Mouse (Mus musculus) hindbrain, embryonic 11.5 days (tissue): ENCODE measurements at regions not wholly inside any gene's neighbourhood (a gene's known extent, or its start where the extent isn't known, plus 50 kb on each side); places are given as distances from the start of the nearest gene placed in this dataset.

ENCODE experiments used
- ATAC-seq: fragments of 200-750 bp; cut with Nextera tagmentation; 2 replicates; pipeline ENCODE4 v1.8.0; 2017; ENCODE audit warnings: mild to moderate bottlenecking, moderate TSS enrichment, moderate library complexity; ENCODE audit not compliant: low FRiP score
- DNase-seq: peaks from one replicate; pipeline ENCODE4 v3.0.0-alpha.2; 2015; ENCODE audit warnings: low spot score
- H3K27ac ChIP-seq: fragments of 300-500 bp; sonication (generic); 2 replicates; pipeline ENCODE4 v1.5.1; 2014; ENCODE audit warnings: mild to moderate bottlenecking, low read depth, low read length
- H3K27me3 ChIP-seq: fragments of 300-500 bp; sonication (generic); 2 replicates; pipeline ENCODE4 v1.6.1; 2014; ENCODE audit warnings: mild to moderate bottlenecking, low read length, moderate library complexity, mixed read lengths; ENCODE audit not compliant: control insufficient read depth, insufficient read depth
- H3K36me3 ChIP-seq: fragments of 300-500 bp; sonication (generic); 2 replicates; pipeline ENCODE4 v1.6.1; 2014; ENCODE audit warnings: mild to moderate bottlenecking, low read length, moderate library complexity, mixed read lengths; ENCODE audit not compliant: control insufficient read depth, insufficient read depth
- H3K4me1 ChIP-seq: fragments of 300-500 bp; sonication (generic); replicated peaks from 2 replicates; pipeline ENCODE4 v1.6.1; 2014; ENCODE audit warnings: low read length, mixed read lengths; ENCODE audit not compliant: control insufficient read depth, insufficient read depth
- H3K4me2 ChIP-seq: fragments of 300-500 bp; sonication (generic); replicated peaks from 2 replicates; pipeline ENCODE4 v1.6.1; 2014; ENCODE audit warnings: mild to moderate bottlenecking, low read depth, low read length
- H3K4me3 ChIP-seq: fragments of 300-500 bp; sonication (generic); 2 replicates; pipeline ENCODE4 v1.5.1; 2014; ENCODE audit warnings: low read depth, low read length
- H3K9ac ChIP-seq: fragments of 300-500 bp; sonication (generic); 2 replicates; pipeline ENCODE4 v1.6.1; 2014; ENCODE audit warnings: low read depth, low read length
- H3K9me3 ChIP-seq: fragments of 300-500 bp; sonication (generic); 2 replicates; pipeline ENCODE4 v1.6.1; 2016; ENCODE audit warnings: low read length; ENCODE audit not compliant: control insufficient read depth
- WGBS: fragments of 180-500 bp; shearing (Covaris S2); extraction: QIAGEN DNeasy Blood & Tissue Kit; methylation state at CpG from one replicate; pipeline ENCODE4 v1.1.7; 2014; 5-methylcytosine and 5-hydroxymethylcytosine counted together

- Histone ChIP-seq H3K27me3 (no peaks in the 10 kb centered on the region), H3K4me3 (no peak overlapping the region), H3K4me2 (no peak overlapping the region), H3K36me3 (no peaks in the 10 kb centered on the region), H3K4me1 (no peaks in the 10 kb centered on the region), H3K27ac (no peak overlapping the region), H3K9ac (no peak overlapping the region), H3K9me3 (no peaks in the 10 kb centered on the region)
- WGBS = 65% methylated on average over 4 of the region's 4 CpGs
- DNase-seq (no peak), ATAC-seq (no peak)
These were observed 255.6 kb upstream of the Ccdc54 start for GRCm38 (mm10) chr16:50846505-50846904.

- Histone ChIP-seq H3K9me3 (no peaks in the 10 kb centered on the region), H3K27me3 (no peaks in the 10 kb centered on the region), H3K4me2 (no peak overlapping the region), H3K36me3 (no peaks in the 10 kb centered on the region), H3K9ac (no peak overlapping the region), H3K4me3 (no peak overlapping the region), H3K4me1 (no peaks in the 10 kb centered on the region), H3K27ac (no peak overlapping the region)
- peak; percentile 86 for DNase-seq
- 53% methylated on average over 15 of the region's 15 CpGs for WGBS
- ATAC-seq = peak; percentile 84
These were observed 251.0 kb upstream of the Ccdc54 start for GRCm38 (mm10) chr16:50841677-50842580.

- H3K27ac ChIP-seq = no peak overlapping the region
- 72% methylated on average over 10 of the region's 10 CpGs for WGBS
- H3K27me3 ChIP-seq = no peaks in the 10 kb centered on the region
- ATAC-seq (peak; percentile 31), DNase-seq (no peak)
- no peaks in the 10 kb centered on the region for H3K36me3 ChIP-seq
- H3K4me2 ChIP-seq = no peak overlapping the region
- H3K4me1 ChIP-seq = no peaks in the 10 kb centered on the region
- H3K4me3 ChIP-seq = no peak overlapping the region
- H3K9me3 ChIP-seq = no peaks in the 10 kb centered on the region
- H3K9ac ChIP-seq = no peak overlapping the region
These were observed 250.3 kb upstream of the Ccdc54 start for GRCm38 (mm10) chr16:50841205-50841604.

GRCm38 (mm10) chr16:50839665-50840064 is 248.7 kb upstream of the Ccdc54 start:
- no peak for DNase-seq
- WGBS = 85% methylated on average over 9 of the region's 9 CpGs
- Histone ChIP-seq H3K4me1 (no peaks in the 10 kb centered on the region), H3K4me3 (no peak overlapping the region), H3K27ac (no peak overlapping the region), H3K9me3 (no peaks in the 10 kb centered on the region), H3K9ac (no peak overlapping the region), H3K36me3 (no peaks in the 10 kb centered on the region), H3K27me3 (no peaks in the 10 kb centered on the region), H3K4me2 (no peak overlapping the region)
- no peak for ATAC-seq

GRCm38 (mm10) chr16:50837416-50837815 is 246.5 kb upstream of the Ccdc54 start:
- no peak overlapping the region for H3K27ac ChIP-seq
- WGBS = 88% methylated on average over 9 of the region's 9 CpGs

GRCm38 (mm10) chr16:50836457-50836856 is 245.5 kb upstream of the Ccdc54 start:
- Histone ChIP-seq H3K9me3 (no peaks in the 10 kb centered on the region), H3K9ac (no peak overlapping the region), H3K27ac (no peak overlapping the region), H3K4me1 (no peaks in the 10 kb centered on the region), H3K36me3 (no peaks in the 10 kb centered on the region), H3K4me2 (no peak overlapping the region), H3K4me3 (no peak overlapping the region), H3K27me3 (no peaks in the 10 kb centered on the region)
- DNase-seq (no peak), ATAC-seq (no peak)
- WGBS = 76% methylated on average over 4 of the region's 4 CpGs

More at GRCm38 (mm10) chr16:50837416-50837815, 246.5 kb upstream of the Ccdc54 start:
- Histone ChIP-seq H3K4me1 (no peaks in the 10 kb centered on the region), H3K36me3 (no peaks in the 10 kb centered on the region), H3K9me3 (no peaks in the 10 kb centered on the region), H3K9ac (no peak overlapping the region), H3K4me2 (no peak overlapping the region), H3K27me3 (no peaks in the 10 kb centered on the region), H3K4me3 (no peak overlapping the region)
- no peak for ATAC-seq
- DNase-seq = no peak

- WGBS = 94% methylated on average over 2 of the region's 2 CpGs
- Histone ChIP-seq H3K9ac (no peak overlapping the region), H3K27ac (no peak overlapping the region), H3K4me1 (no peaks in the 10 kb centered on the region), H3K9me3 (no peaks in the 10 kb centered on the region), H3K27me3 (no peaks in the 10 kb centered on the region), H3K4me2 (no peak overlapping the region), H3K36me3 (no peaks in the 10 kb centered on the region), H3K4me3 (no peak overlapping the region)
- ATAC-seq (no peak), DNase-seq (no peak)
These were observed 242.4 kb upstream of the Ccdc54 start for GRCm38 (mm10) chr16:50833357-50833756.

GRCm38 (mm10) chr16:50822352-50822751 is 231.4 kb upstream of the Ccdc54 start:
- WGBS = 78% methylated on average over 7 of the region's 7 CpGs
- ATAC-seq (no peak), DNase-seq (no peak)
- H3K27me3 ChIP-seq = no peaks in the 10 kb centered on the region
- H3K4me2 ChIP-seq = no peak overlapping the region
- H3K9me3 ChIP-seq = no peaks in the 10 kb centered on the region
- no peak overlapping the region for H3K4me3 ChIP-seq
- no peaks in the 10 kb centered on the region for H3K36me3 ChIP-seq
- no peak overlapping the region for H3K27ac ChIP-seq
- H3K4me1 ChIP-seq = no peaks in the 10 kb centered on the region
- H3K9ac ChIP-seq = no peak overlapping the region

GRCm38 (mm10) chr16:50814626-50815025 is 223.7 kb upstream of the Ccdc54 start:
- Histone ChIP-seq H3K4me2 (no peak overlapping the region), H3K9me3 (no peaks in the 10 kb centered on the region), H3K27me3 (no peaks in the 10 kb centered on the region), H3K9ac (no peak overlapping the region), H3K36me3 (no peaks in the 10 kb centered on the region), H3K4me1 (no peaks in the 10 kb centered on the region), H3K27ac (no peak overlapping the region), H3K4me3 (no peak overlapping the region)
- no peak for ATAC-seq
- 70% methylated on average over 4 of the region's 4 CpGs for WGBS
- DNase-seq = no peak
